Mouse (Mus musculus) left cerebral cortex, postnatal 4 days (tissue): ENCODE measurements around the gene A230050P20Rik. TPM values are rescaled to one million over a fixed set of nuclear protein-coding genes. Genes with fewer than 3 reads are reported as not detected.
A peak's percentile ranks its signal among the peaks of the same experiment; 100 is the strongest.
"Not testable (repeated sequence)": the region's sequence is repeated elsewhere in the genome, so short reads cannot be mapped to it uniquely, and the experiment has no call there.

Source experiments
- DNase-seq: peaks from one replicate; pipeline ENCODE4 v3.0.0-alpha.2; 2022
- intact Hi-C: fragments of 180-260 bp; cut with DNase I; formaldehyde crosslinking; loops from one replicate; pipeline ENCODE4 v1.15.1; 2025
- total RNA-seq, 2 experiments: library from RNA; stranded (reverse); gene quantifications; 2 replicates each; pipeline ENCODE4 v1.2.3; 2021

Gene A230050P20Rik
- 10 to 100 TPM; 33.3 to 42.2 TPM for total RNA-seq

DNA sequence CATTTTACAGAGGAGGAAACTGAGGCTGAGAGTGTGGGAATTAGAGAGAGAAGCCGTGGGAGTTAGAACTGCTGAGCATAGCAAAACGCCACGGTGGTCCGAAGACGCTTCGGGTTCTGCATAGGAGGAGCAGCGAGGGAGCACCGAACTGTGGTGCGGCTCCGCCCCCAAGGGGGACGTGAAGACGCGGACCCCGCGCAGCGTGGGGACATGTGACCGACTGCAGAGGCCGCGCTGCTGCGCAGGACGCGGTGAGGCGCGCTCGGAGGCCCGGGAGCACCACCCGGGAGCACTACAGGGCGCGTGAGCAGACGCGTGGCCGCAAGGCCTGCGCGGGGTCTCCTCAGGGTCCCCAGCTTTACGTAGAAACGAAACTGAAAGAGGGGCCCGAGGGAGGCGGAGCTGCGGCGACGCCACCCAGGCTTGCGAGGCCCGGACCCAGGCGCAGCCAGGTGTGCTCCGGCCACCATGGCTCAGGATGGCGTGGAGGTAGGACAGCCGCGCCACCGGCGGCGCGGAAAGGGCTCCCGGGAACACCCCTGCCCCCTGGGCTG, at the start of gene A230050P20Rik:
Gene A230050P20Rik, plus strand, starts transcription at position 195 of the 554 bp plus-strand sequence.
- intact Hi-C loops: no loop called here
- peak; percentile 32 for DNase-seq

DNA sequence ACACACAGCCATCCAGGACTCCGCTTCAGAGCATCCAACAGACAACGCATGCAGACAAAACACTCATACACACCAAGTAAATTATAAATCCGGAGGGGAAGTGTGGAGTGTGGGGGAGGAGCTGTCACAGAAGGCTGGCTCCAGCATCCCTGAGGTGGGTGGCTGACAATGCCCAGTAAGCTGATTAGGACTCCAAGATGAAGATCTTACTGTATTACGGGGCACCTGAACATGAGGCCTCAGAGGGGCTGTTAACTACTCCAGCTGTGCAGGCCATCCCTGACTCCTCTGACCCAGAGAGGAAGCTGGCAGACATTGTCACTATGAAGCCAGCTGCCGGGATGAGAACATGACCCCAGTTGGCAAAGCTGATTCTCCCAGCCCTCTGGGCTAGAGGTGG, 48.4 kb upstream of the A230050P20Rik start:
- no peak for DNase-seq
- intact Hi-C loops: no loop called here

DNA sequence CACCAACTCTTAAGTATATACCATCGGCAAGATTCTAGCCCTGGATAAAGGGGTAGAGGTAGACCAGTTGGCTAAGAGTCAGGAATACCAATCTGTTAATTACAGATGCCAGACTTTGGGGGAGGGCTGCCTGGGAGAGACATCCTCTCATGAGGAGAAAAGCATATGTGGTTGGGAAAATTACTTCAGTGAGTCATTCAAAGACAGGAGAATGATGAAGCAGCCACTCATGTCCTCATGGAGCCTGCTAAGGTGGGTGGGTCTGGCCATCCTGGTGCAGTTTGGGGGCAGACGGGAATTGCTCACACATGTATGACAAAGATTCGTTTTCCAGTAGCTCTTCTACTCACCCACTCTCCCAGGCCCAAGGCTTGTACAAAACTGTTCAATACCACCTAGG, 45.6 kb upstream of the A230050P20Rik start:
- DNase-seq: no peak
- intact Hi-C loops: no loop called here

DNA sequence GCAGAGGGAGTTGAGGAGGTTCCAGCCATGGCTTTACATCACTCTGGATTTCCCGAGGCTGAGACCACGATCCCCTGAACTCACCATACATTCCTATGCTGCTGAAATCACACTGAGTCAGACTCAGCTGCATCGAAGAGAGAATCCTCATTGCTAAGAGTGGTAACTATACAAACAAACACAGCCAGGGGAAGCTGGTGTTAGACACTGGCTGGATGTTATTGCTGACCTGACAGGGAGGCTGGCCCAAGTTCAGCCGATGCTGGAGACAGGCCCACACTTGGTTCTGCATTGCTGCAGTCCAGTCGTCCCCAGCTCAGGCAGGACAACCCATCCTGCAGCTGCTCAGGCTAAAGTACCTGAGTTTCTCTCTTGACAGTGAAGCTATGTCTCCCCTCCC, 42.7 kb upstream of the A230050P20Rik start:
- DNase-seq: no peak
- intact Hi-C loops: no loop called here

DNA sequence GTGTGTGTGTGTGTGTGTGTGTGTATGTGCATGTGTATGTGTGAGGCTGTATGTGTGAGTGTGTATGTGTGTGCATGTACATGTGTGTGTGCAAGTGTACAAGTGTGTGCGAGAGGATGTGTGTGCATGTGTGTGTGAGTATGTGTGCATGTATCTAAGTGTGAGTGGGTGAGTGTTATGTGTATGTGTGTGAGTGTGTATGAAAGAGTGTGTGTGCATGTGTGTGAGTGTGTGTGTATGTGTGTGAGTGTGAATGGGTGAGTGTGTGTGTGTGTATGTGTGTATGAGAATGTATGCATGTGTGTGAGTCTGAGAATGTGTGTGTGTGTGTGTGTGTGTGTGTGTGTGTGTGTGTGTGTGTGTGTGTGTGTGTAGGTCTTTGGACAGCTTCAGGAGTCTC, 40.3 kb upstream of the A230050P20Rik start:
- DNase-seq: no peak
- intact Hi-C loops: no loop called here

DNA sequence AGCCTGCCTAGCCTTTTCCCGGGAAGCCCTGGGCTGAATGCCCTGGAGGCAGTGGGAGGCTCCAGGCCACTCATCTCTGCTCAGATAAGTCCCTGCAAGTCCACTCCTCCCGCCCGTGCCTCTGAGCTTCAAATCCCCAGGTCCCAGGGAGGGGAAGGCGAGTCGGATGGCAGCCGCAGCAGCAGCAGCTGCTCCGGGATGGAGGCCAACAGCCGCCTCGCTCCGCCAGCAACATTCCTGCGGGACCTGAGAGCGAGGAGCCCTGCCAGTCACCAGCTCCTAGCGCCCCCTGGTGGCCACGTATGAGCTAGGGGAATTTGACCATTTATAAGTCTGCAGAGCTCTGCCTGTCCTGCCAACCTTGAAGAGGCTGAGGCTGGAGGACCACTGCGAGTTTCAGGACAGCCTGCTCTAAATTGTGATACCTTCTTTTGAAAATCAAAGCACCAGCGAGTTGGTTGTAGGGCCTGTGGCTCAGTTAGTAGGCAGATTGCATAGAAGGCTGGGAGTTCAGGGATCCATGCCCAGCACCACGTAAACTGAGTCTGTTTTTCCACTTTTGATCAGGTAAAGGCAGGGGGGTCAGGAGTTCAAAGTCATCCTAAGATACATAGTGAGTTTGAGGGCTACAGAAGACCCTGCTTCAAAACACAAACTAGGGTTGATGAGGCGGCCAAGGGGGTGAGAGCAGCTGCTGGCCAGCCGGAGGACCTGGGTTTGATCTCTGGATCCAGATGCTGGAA, 37.4 kb upstream of the A230050P20Rik start:
- intact Hi-C loops: loop anchor here (2.0 to 5.0 kb wide), 2 partner anchors 90 to 174 kb away; no protein-coding TSS in a partner anchor
- peak; percentile 98 for DNase-seq

- intact Hi-C loops: loop anchor here (5.0 kb wide), 1 partner anchor 178 kb away; no protein-coding TSS in a partner anchor
- no peak for DNase-seq
These were observed 33.6 kb upstream of the A230050P20Rik start for GRCm38 (mm10) chr9:20834881-20835280.

- intact Hi-C loops, DNase-seq: not testable (repeated sequence)
These were observed 32.9 kb upstream of the A230050P20Rik start for GRCm38 (mm10) chr9:20835431-20835954.

- intact Hi-C loops: no loop called here
- no peak for DNase-seq
These were observed 31.1 kb upstream of the A230050P20Rik start for GRCm38 (mm10) chr9:20837184-20837947.

- peak; percentile 34 for DNase-seq
- intact Hi-C loops: no loop called here
These were observed 29.5 kb upstream of the A230050P20Rik start for GRCm38 (mm10) chr9:20838931-20839330.

GRCm38 (mm10) chr9:20842211-20842610, 26.2 kb upstream of the A230050P20Rik start:
- intact Hi-C loops: no loop called here
- no peak for DNase-seq

GRCm38 (mm10) chr9:20842670-20843069, 25.8 kb upstream of the A230050P20Rik start:
- no peak for DNase-seq
- intact Hi-C loops: no loop called here

GRCm38 (mm10) chr9:20850179-20850578, 18.3 kb upstream of the A230050P20Rik start:
- no peak for DNase-seq
- intact Hi-C loops: no loop called here

DNA sequence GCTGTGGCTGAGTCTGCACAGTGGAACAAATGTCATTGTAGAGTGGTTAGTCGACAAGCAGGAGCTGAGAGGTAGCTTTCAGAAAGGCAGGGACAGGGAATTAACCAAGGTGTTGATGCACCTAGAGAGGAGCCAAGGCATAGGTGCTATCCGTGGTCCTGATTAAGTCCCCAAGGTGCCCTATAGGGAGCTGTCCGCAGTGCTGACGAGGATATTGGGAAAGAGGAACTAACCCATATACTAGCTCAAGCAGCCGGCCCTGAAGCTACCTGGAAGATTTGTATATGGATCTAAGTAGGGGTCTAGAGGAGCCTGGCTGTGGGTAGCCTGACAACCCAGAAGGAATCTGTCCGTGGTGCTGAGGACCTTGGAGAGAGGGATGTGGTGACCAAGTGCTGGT, 11.3 kb upstream of the A230050P20Rik start:
- intact Hi-C loops: no loop called here
- DNase-seq: no peak

DNA sequence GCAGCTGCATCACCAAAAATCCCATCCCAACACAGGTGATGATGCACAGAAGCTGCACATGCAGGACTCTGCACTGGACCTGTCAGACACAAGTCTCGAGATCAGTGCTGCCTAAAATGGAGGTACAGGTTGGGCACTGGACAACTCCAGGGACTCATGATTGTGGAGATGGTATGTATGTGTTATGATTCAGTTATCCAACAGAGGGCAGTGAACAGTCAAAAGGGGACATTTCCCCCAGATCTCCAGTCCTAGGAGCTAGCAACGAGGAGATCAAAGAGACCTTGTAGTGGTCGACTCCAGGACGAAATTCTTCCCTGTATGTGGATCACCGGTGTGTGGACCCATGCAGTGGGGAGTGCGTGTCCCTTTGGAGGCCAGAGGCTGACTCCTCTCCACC, 8.5 kb upstream of the A230050P20Rik start:
- no peak for DNase-seq
- intact Hi-C loops: no loop called here

- intact Hi-C loops: no loop called here
- DNase-seq: peak; percentile 41
These were observed 6.6 kb upstream of the A230050P20Rik start for GRCm38 (mm10) chr9:20861821-20862220.

DNA sequence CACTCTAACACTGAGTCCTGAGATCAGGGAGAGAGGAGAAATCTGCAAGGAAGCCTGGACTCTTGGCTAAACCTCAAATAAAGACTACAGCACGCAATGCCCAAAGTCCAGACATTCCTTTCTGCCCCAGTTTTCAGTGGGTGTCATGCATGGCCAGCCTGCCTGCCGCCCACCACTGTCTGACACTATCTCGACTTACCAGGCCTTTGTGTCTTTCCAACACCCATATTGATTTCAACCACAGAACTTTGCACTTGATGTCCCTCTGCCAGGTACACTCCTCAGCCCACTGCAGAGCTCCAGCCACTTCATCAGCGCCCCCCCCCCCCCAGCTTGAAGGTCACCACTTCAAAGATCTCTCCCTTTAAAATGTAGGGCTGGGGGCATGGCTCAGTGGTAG, 6.2 kb upstream of the A230050P20Rik start:
- intact Hi-C loops: no loop called here

GRCm38 (mm10) chr9:20866879-20867278, 1.6 kb upstream of the A230050P20Rik start:
- no peak for DNase-seq
- intact Hi-C loops: no loop called here

More for the DNA sequence above, 6.2 kb upstream of the A230050P20Rik start:
- DNase-seq: no peak

GRCm38 (mm10) chr9:20869246-20869645, 804 bp downstream of the A230050P20Rik start:
- no peak for DNase-seq
- intact Hi-C loops: no loop called here

DNA sequence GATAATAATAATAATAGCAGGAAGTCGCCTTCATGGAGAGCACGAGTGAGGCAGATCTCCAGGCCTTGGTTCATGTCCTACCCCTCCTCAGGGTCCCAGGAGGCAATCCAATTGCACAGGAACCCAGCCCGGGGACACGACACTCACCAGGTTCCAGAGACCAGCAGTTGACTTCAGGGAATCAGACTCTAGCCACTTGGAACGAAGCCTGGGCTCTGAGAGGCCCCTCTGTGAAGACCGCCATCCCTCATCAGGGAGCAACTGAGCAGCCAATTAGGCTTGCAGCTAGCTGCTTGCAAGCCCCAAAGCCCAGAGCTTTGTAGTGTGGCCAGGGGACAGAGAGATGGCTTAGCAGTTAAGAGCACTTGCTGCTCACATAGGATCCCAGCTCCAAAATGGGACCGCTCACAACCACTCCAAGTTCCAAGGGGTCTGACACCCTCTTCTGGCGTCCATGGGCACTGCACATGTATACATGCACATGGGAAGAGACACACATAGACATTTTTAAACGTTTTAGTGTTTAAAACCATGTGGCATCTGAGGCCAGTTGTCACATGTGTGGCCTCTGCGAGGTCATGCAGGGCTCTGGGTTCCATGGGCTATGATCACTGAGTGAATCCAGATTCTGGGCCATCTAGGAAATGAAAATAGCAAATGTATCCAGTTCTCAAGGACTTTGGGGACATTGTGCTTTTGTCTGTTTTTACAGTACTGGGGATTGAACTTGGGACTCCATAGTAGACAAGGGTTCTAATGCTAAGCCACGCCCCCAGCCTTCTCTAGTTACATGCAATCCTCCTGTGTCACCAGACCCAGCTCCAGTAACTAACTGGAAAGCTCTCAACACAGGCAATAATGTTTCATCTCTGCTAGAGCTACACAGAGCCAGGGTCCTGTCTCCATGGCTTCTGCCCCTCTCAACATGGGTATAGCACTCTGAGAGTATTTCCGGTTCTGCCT, 2.0 kb downstream of the A230050P20Rik start:
- no peak for DNase-seq
- intact Hi-C loops: no loop called here
